Comparison of ENCODE assay signal across 8 mouse cellular contexts in the genomic region with DNA sequence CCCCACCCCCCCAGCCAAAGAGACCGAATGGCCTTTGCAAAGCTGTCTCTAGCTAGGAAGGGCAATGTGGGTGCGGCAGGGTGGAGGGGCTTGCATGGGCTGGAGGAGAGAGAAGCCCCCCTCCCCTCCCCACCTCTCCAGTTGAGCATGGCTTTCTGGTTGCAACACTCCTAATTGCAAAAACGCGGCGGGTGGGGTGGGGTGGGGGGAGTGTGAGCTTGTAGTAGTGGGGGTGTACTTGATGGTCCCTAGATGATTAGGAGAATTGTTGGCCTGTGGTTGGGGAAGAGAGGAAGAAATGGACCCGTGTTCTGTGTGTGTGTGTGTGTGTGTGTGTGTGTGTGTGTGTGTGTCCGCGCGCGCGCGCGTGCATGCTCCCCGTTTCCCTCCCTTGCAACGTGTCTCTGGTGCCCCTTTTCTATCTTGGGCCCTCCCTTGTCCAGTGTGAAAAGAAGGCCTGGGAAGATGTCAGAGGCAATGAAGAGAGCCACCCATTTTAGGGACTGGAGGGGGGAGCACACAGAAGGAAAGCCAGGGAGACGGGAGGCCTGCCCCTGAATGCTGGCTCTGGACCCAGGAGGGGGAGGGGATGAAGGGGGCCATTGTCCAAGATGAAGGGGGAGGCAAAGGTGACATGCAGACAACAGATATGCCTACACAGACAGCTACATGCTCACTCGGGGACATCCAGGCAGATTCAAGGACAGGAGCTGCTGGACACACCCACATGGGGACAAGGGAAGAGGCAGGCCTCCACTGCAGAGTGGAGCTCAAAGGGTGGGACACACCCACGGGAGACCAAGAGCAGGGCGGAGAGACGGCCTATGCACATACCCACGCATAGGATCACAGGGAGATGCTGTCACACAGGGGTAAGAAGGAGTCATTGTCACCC. TPM values are rescaled to one million over a fixed set of nuclear protein-coding genes. Genes with fewer than 3 reads are reported as not detected.
DNase-seq lines count a peak whose midpoint lies in the region; ATAC-seq and TF ChIP-seq lines count a peak whose summit lies in the region.

No protein-coding gene starts in this region.

- H3K4me1 ChIP-seq in hindbrain, embryonic 11.5 days (replicated peaks; ENCODE audit: control insufficient read depth, insufficient read depth, low read length): peaks cover 38% of the 10 kb centered on the region
- H3K4me1 ChIP-seq in limb, embryonic 15.5 days: peaks cover 70% of the 10 kb centered on the region
- H3K4me1 ChIP-seq in neural tube, embryonic 13.5 days (replicated peaks): peaks cover 84% of the 10 kb centered on the region

- peak; percentile 38 to 45 for DNase-seq in left cerebral cortex, adult 2 months (ENCODE audit: extremely low spot score in 1 of 2, low spot score in 2 of 2)
- DNase-seq in left cerebral cortex, adult 11 months (ENCODE audit: low spot score): no peak
- peak; percentile 44 for DNase-seq in adipocyte (ENCODE audit: low spot score)
- DNase-seq in hindbrain, embryonic 11.5 days (ENCODE audit: low spot score): peak; percentile 56

- intact Hi-C loops in left cerebral cortex, adult 2 months (cut with DNase I): no loop called here

- H3K9ac ChIP-seq in hindbrain, embryonic 11.5 days (ENCODE audit: low read depth, low read length): peak overlapping the region; percentile 93
- H3K9ac ChIP-seq in limb, embryonic 15.5 days: peak overlapping the region; percentile 96
- H3K9ac ChIP-seq in neural tube, embryonic 13.5 days: peak overlapping the region; percentile 99

- H3K9me3 ChIP-seq in hindbrain, embryonic 11.5 days (ENCODE audit: control insufficient read depth, low read length): no peaks in the 10 kb centered on the region
- H3K9me3 ChIP-seq in limb, embryonic 15.5 days: no peaks in the 10 kb centered on the region
- no peaks in the 10 kb centered on the region for H3K9me3 ChIP-seq in neural tube, embryonic 13.5 days

- TF ChIP-seq CTCF in left cerebral cortex, adult 2 months (IDR thresholded peaks at IDR 0.05): no peak

- peak; percentile 36; the same call in 1 of the 2 replicates for ATAC-seq in erythroblast, adult 5-6 weeks (replicated peaks; ENCODE audit: low FRiP score, poor library complexity, severe bottlenecking)
- peak; percentile 21 for ATAC-seq in hindbrain, embryonic 11.5 days (ENCODE audit: low FRiP score)
- no peak for ATAC-seq in limb, embryonic 15.5 days (ENCODE audit: insufficient number of reproducible peaks, low FRiP score, low TSS enrichment, low read depth)
- peak; percentile 13 for ATAC-seq in neural tube, embryonic 13.5 days (ENCODE audit: low read depth)
- ATAC-seq in activated CD4-positive, CD25-positive, alpha-beta regulatory T cell, adult 4 months: no peak

- no peaks in the 10 kb centered on the region for H3K36me3 ChIP-seq in hindbrain, embryonic 11.5 days (ENCODE audit: control insufficient read depth, insufficient read depth, low read length)
- H3K36me3 ChIP-seq in limb, embryonic 15.5 days: no peaks in the 10 kb centered on the region
- no peaks in the 10 kb centered on the region for H3K36me3 ChIP-seq in neural tube, embryonic 13.5 days

- no peaks in the 10 kb centered on the region for H3K27me3 ChIP-seq in hindbrain, embryonic 11.5 days (ENCODE audit: control insufficient read depth, insufficient read depth, low read length)
- H3K27me3 ChIP-seq in limb, embryonic 15.5 days: no peaks in the 10 kb centered on the region
- H3K27me3 ChIP-seq in neural tube, embryonic 13.5 days: no peaks in the 10 kb centered on the region

- H3K27ac ChIP-seq in left cerebral cortex, adult 2 months: peak overlapping the region; percentile 100
- H3K27ac ChIP-seq in hindbrain, embryonic 11.5 days (ENCODE audit: low read depth, low read length): peak overlapping the region; percentile 96
- H3K27ac ChIP-seq in limb, embryonic 15.5 days: peak overlapping the region; percentile 92
- peak overlapping the region; percentile 99 for H3K27ac ChIP-seq in neural tube, embryonic 13.5 days (replicated peaks)

- H3K4me3 ChIP-seq in left cerebral cortex, adult 2 months: peak overlapping the region; percentile 89
- H3K4me3 ChIP-seq in hindbrain, embryonic 11.5 days (ENCODE audit: low read depth, low read length): peak overlapping the region; percentile 82
- peak overlapping the region; percentile 91 for H3K4me3 ChIP-seq in limb, embryonic 15.5 days
- peak overlapping the region; percentile 94 for H3K4me3 ChIP-seq in neural tube, embryonic 13.5 days

- 5% methylated on average over 17 of the region's 21 CpGs for WGBS in hindbrain, embryonic 11.5 days
- WGBS in limb, embryonic 15.5 days: 5% methylated on average over 14 of the region's 21 CpGs
- under 1% methylated on average over 16 of the region's 21 CpGs for WGBS in neural tube, embryonic 13.5 days

- H3K4me2 ChIP-seq in hindbrain, embryonic 11.5 days (replicated peaks; ENCODE audit: low read depth, low read length): peak overlapping the region; percentile 79
- peak overlapping the region; percentile 84 for H3K4me2 ChIP-seq in limb, embryonic 15.5 days
- peak overlapping the region; percentile 96 for H3K4me2 ChIP-seq in neural tube, embryonic 13.5 days

RNA-seq across cellular contexts. Expression of a gene that starts 2.2 kb away (rescaled TPM):
- 100 to 1,000 TPM; 730 to 768 TPM for total RNA-seq in left cerebral cortex, adult 2 months (2021)
- 1.9 and 5.0 TPM in 2 replicates for total RNA-seq in erythroblast, adult 5-6 weeks (2015; ENCODE audit: low replicate concordance)
- total RNA-seq in erythroblast, adult 5-6 weeks (2017; ENCODE audit: low replicate concordance): 4.3 and 8.1 TPM in 2 replicates
- 34.7 and 41.4 TPM in 2 replicates for polyA plus RNA-seq in hindbrain, embryonic 11.5 days (2014; fragmentation: Nextera tagmentation; extraction: Ambion mirVana)
- polyA plus RNA-seq in limb, embryonic 15.5 days (2015; fragmentation: Nextera tagmentation; extraction: Ambion mirVana): 38.4 and 39.6 TPM in 2 replicates
- 89.5 and 94.4 TPM in 2 replicates for polyA plus RNA-seq in neural tube, embryonic 13.5 days (2015; fragmentation: Nextera tagmentation; extraction: Ambion mirVana)
- polyA plus RNA-seq in activated CD4-positive, CD25-positive, alpha-beta regulatory T cell, adult 4 months (2017; shearing (Covaris generic)): 1 to 10 TPM; 1.4 to 3.5 TPM

RNA-seq across cellular contexts. Expression of a gene that starts 13.4 kb away (rescaled TPM):
- 100 to 1,000 TPM; 126 to 134 TPM for total RNA-seq in left cerebral cortex, adult 2 months (2021)
- 8.8 and 17.3 TPM in 2 replicates for total RNA-seq in erythroblast, adult 5-6 weeks (2015; ENCODE audit: low replicate concordance)
- total RNA-seq in erythroblast, adult 5-6 weeks (2017; ENCODE audit: low replicate concordance): 10.3 and 17.6 TPM in 2 replicates
- polyA plus RNA-seq in hindbrain, embryonic 11.5 days (2014; fragmentation: Nextera tagmentation; extraction: Ambion mirVana): 47.3 and 60.8 TPM in 2 replicates
- polyA plus RNA-seq in limb, embryonic 15.5 days (2015; fragmentation: Nextera tagmentation; extraction: Ambion mirVana): 47.6 and 48.3 TPM in 2 replicates
- polyA plus RNA-seq in neural tube, embryonic 13.5 days (2015; fragmentation: Nextera tagmentation; extraction: Ambion mirVana): 62.3 and 69.1 TPM in 2 replicates
- polyA plus RNA-seq in activated CD4-positive, CD25-positive, alpha-beta regulatory T cell, adult 4 months (2017; shearing (Covaris generic)): 10 to 100 TPM; 19.1 to 27.9 TPM

RNA-seq across cellular contexts. Expression of a gene that starts 32.5 kb away (rescaled TPM):
- 100 to 1,000 TPM in 1 of 2 experiments, 10 to 100 TPM in 1; 91.9 to 153 TPM for total RNA-seq in left cerebral cortex, adult 2 months (2021)
- total RNA-seq in erythroblast, adult 5-6 weeks (2015; ENCODE audit: low replicate concordance): not detected in 2 replicates
- total RNA-seq in erythroblast, adult 5-6 weeks (2017; ENCODE audit: low replicate concordance): 0.26 and 0.42 TPM in 2 replicates
- 0.92 and 1.4 TPM in 2 replicates for polyA plus RNA-seq in hindbrain, embryonic 11.5 days (2014; fragmentation: Nextera tagmentation; extraction: Ambion mirVana)
- polyA plus RNA-seq in limb, embryonic 15.5 days (2015; fragmentation: Nextera tagmentation; extraction: Ambion mirVana): 1.2 TPM in 2 replicates
- polyA plus RNA-seq in neural tube, embryonic 13.5 days (2015; fragmentation: Nextera tagmentation; extraction: Ambion mirVana): 3.4 and 3.6 TPM in 2 replicates
- 1 to 10 TPM; 2.9 to 5.4 TPM for polyA plus RNA-seq in activated CD4-positive, CD25-positive, alpha-beta regulatory T cell, adult 4 months (2017; shearing (Covaris generic))

RNA-seq across cellular contexts. Expression of a gene that starts 41.6 kb away (rescaled TPM):
- not detected for total RNA-seq in left cerebral cortex, adult 2 months (2021)
- not detected in 2 replicates for total RNA-seq in erythroblast, adult 5-6 weeks (2015; ENCODE audit: low replicate concordance)
- total RNA-seq in erythroblast, adult 5-6 weeks (2017; ENCODE audit: low replicate concordance): not detected in 2 replicates
- polyA plus RNA-seq in hindbrain, embryonic 11.5 days (2014; fragmentation: Nextera tagmentation; extraction: Ambion mirVana): not detected in 2 replicates
- 0.10 TPM in 1 of 2 replicates, not detected in the other for polyA plus RNA-seq in limb, embryonic 15.5 days (2015; fragmentation: Nextera tagmentation; extraction: Ambion mirVana)
- polyA plus RNA-seq in neural tube, embryonic 13.5 days (2015; fragmentation: Nextera tagmentation; extraction: Ambion mirVana): not detected in 2 replicates
- polyA plus RNA-seq in activated CD4-positive, CD25-positive, alpha-beta regulatory T cell, adult 4 months (2017; shearing (Covaris generic)): not detected

RNA-seq across cellular contexts. Expression of a gene that starts 52.7 kb away (rescaled TPM):
- total RNA-seq in left cerebral cortex, adult 2 months (2021): 100 to 1,000 TPM; 178 to 192 TPM
- 30.3 and 42.7 TPM in 2 replicates for total RNA-seq in erythroblast, adult 5-6 weeks (2015; ENCODE audit: low replicate concordance)
- 26.1 and 26.3 TPM in 2 replicates for total RNA-seq in erythroblast, adult 5-6 weeks (2017; ENCODE audit: low replicate concordance)
- 25.0 and 28.0 TPM in 2 replicates for polyA plus RNA-seq in hindbrain, embryonic 11.5 days (2014; fragmentation: Nextera tagmentation; extraction: Ambion mirVana)
- 22.9 and 25.8 TPM in 2 replicates for polyA plus RNA-seq in limb, embryonic 15.5 days (2015; fragmentation: Nextera tagmentation; extraction: Ambion mirVana)
- polyA plus RNA-seq in neural tube, embryonic 13.5 days (2015; fragmentation: Nextera tagmentation; extraction: Ambion mirVana): 31.5 and 33.2 TPM in 2 replicates
- 10 to 100 TPM; 19.9 to 22.0 TPM for polyA plus RNA-seq in activated CD4-positive, CD25-positive, alpha-beta regulatory T cell, adult 4 months (2017; shearing (Covaris generic))

Comparison
In these comparisons a context has a peak if more than half of its experiments do, and no peak if none do; other contexts are left out.
1. ATAC-seq: peak in erythroblast, adult 5-6 weeks (single experiment), hindbrain, embryonic 11.5 days (single experiment) and neural tube, embryonic 13.5 days (single experiment); none in limb, embryonic 15.5 days (single experiment) and activated CD4-positive, CD25-positive, alpha-beta regulatory T cell, adult 4 months (single experiment).
2. Peak in every context shown above with its lines, with median percentiles within 50 percentile points of each other: H3K27ac ChIP-seq, H3K4me3 ChIP-seq, H3K4me2 ChIP-seq and H3K9ac ChIP-seq.